Mouse (Mus musculus): ENCODE results near the gene Tent5c. TPM values are rescaled to one million over a fixed set of nuclear protein-coding genes. Genes with fewer than 3 reads are reported as not detected.

Gene Tent5c
- polyA plus RNA-seq, 1 experiment from 2014 or later = 2.9 TPM

GRCm38 (mm10) chr3:100507174-100507573 lies 18.1 kb upstream of the Tent5c start:
- Histone ChIP-seq H3K27ac (replicated peaks) (no peak overlapping the region), H3K9me3 (no peaks in the 10 kb centered on the region), H3K9ac (no peak overlapping the region), H3K27me3 (no peaks in the 10 kb centered on the region), H3K4me2 (no peak overlapping the region), H3K36me3 (no peaks in the 10 kb centered on the region), H3K4me1 (replicated peaks) (no peaks in the 10 kb centered on the region), H3K4me3 (no peak overlapping the region)
- ATAC-seq (ENCODE audit: low read depth) = no peak
- WGBS = 88% methylated on average over 4 of the region's 4 CpGs

DNA sequence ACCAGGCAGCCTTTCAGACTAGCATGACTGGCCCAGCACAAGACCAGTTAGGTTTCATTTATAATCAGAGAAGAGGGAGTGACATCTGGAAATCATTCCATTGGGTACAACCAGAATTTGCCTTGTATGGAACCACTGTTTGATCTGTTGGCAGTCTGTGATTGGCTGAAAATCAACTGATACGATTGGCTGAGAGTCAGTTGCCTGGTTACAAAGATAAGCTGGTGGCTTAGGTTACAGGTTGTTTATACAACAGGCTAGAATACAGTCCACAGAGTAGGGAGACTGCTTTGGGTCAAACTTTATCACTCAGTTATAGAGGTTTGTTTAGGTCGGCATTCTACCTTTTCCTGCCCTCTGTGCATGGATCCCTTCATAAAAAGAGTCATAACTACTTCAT lies 17.6 kb upstream of the Tent5c start:
- Histone ChIP-seq H3K9ac (no peak overlapping the region), H3K4me2 (no peak overlapping the region), H3K27me3 (no peaks in the 10 kb centered on the region), H3K4me3 (no peak overlapping the region), H3K36me3 (no peaks in the 10 kb centered on the region), H3K9me3 (no peaks in the 10 kb centered on the region), H3K4me1 (replicated peaks) (no peaks in the 10 kb centered on the region), H3K27ac (replicated peaks) (no peak overlapping the region)
- no peak for ATAC-seq (ENCODE audit: low read depth)
- 77% methylated on average over 2 of the region's 2 CpGs for WGBS

DNA sequence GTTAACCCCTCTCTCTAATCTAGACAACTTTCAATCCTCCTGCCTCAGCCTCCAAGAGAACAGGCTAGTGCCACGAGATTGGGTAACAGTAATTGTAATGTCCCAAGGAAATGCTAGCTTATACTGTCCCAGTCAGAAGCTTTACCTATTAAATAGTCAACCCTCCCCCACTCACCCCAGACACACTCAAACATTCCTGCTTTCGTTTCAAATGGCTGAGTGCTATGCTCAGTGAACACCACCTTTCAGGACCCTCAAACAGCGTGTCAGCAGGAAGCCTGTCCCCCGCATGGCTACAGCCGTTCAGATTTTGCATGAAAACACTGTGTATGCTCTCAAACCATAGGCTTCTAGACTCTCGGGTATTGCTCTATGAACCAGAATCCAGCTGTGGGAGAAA lies 14.8 kb upstream of the Tent5c start:
- Histone ChIP-seq H3K4me2 (no peak overlapping the region), H3K27me3 (no peaks in the 10 kb centered on the region), H3K9ac (no peak overlapping the region), H3K27ac (replicated peaks) (no peak overlapping the region), H3K36me3 (no peaks in the 10 kb centered on the region), H3K4me1 (replicated peaks) (no peaks in the 10 kb centered on the region), H3K9me3 (no peaks in the 10 kb centered on the region), H3K4me3 (no peak overlapping the region)
- 79% methylated on average over 6 of the region's 6 CpGs for WGBS
- no peak for ATAC-seq (ENCODE audit: low read depth)

- H3K4me3 ChIP-seq = no peak overlapping the region
- H3K4me2 ChIP-seq = no peak overlapping the region
- no peak for ATAC-seq (ENCODE audit: low read depth)
- no peak overlapping the region for H3K27ac ChIP-seq (replicated peaks)
- H3K9ac ChIP-seq = no peak overlapping the region
- H3K36me3 ChIP-seq = no peaks in the 10 kb centered on the region
- H3K9me3 ChIP-seq = no peaks in the 10 kb centered on the region
- H3K27me3 ChIP-seq = no peaks in the 10 kb centered on the region
- 89% methylated on average over 6 of the region's 6 CpGs for WGBS
- H3K4me1 ChIP-seq (replicated peaks) = no peaks in the 10 kb centered on the region
Observed at GRCm38 (mm10) chr3:100502516-100502915, 13.4 kb upstream of the Tent5c start.

DNA sequence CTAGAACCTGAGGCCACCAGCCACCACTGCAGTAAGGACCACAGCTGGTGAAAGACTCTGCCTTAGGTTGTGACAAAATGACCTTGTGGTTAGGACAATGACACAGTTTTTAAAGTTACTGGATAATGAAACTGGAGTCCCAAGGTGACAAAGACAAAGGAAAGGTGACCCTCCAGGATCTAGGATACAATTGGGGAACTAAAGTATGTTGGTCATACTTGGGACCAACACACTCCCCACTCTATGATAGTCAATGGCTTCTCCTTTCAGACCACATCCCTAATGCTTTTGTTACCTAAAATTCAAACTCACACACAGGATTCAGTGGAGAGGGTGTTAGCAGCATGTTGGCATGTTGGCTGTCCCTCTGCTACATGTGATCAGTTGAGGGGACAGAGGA lies 12.8 kb upstream of the Tent5c start:
- no peak overlapping the region for H3K4me2 ChIP-seq
- no peak for ATAC-seq (ENCODE audit: low read depth)
- H3K4me3 ChIP-seq = no peak overlapping the region
- no peaks in the 10 kb centered on the region for H3K9me3 ChIP-seq
- H3K36me3 ChIP-seq = no peaks in the 10 kb centered on the region
- H3K27me3 ChIP-seq = no peaks in the 10 kb centered on the region
- no peak overlapping the region for H3K27ac ChIP-seq (replicated peaks)
- H3K9ac ChIP-seq = no peak overlapping the region
- no peaks in the 10 kb centered on the region for H3K4me1 ChIP-seq (replicated peaks)

- Histone ChIP-seq H3K4me3 (no peak overlapping the region), H3K36me3 (no peaks in the 10 kb centered on the region), H3K27me3 (peaks cover 3% of the 10 kb centered on the region; the same call in 1 of the 2 replicates), H3K27ac (replicated peaks) (no peak overlapping the region), H3K9ac (no peak overlapping the region), H3K4me2 (no peak overlapping the region), H3K9me3 (no peaks in the 10 kb centered on the region), H3K4me1 (replicated peaks) (no peaks in the 10 kb centered on the region)
- WGBS = 76% methylated on average over 3 of the region's 3 CpGs
- ATAC-seq (ENCODE audit: low read depth) = no peak
Observed at GRCm38 (mm10) chr3:100496081-100496480, 7.0 kb upstream of the Tent5c start.

GRCm38 (mm10) chr3:100495456-100495855 lies 6.3 kb upstream of the Tent5c start:
- Histone ChIP-seq H3K4me1 (replicated peaks) (no peaks in the 10 kb centered on the region), H3K4me3 (no peak overlapping the region), H3K9me3 (no peaks in the 10 kb centered on the region), H3K27me3 (peaks cover 9% of the 10 kb centered on the region), H3K36me3 (no peaks in the 10 kb centered on the region), H3K4me2 (no peak overlapping the region), H3K9ac (no peak overlapping the region), H3K27ac (replicated peaks) (no peak overlapping the region)
- 95% methylated on average over 16 of the region's 16 CpGs for WGBS
- no peak for ATAC-seq (ENCODE audit: low read depth)

DNA sequence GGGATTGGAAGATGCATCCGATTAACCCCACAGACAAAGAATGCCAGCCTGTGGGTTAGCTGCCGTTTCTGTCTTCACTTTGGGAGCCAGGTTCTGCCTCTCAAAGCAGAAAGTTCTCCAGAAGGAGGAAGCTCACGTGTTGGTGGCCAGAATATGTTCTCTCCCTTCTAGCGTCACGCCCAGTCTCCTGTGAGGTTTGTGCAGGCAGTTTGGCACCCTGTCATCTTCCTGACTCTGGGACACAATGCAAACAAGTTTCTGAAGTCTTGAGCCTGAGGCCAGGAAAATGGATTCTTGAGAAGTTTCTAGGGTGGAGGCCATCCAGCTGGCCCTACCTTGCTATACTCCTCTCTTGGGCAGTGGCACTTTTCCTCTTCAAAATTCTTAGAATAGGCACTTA lies 5.8 kb upstream of the Tent5c start:
- Histone ChIP-seq H3K36me3 (no peaks in the 10 kb centered on the region), H3K9me3 (no peaks in the 10 kb centered on the region), H3K27me3 (peaks cover 14% of the 10 kb centered on the region), H3K4me3 (no peak overlapping the region), H3K9ac (no peak overlapping the region), H3K4me2 (no peak overlapping the region), H3K4me1 (replicated peaks) (peaks cover 5% of the 10 kb centered on the region), H3K27ac (replicated peaks) (no peak overlapping the region)
- ATAC-seq (ENCODE audit: low read depth) = no peak
- WGBS = 89% methylated on average over 5 of the region's 5 CpGs

DNA sequence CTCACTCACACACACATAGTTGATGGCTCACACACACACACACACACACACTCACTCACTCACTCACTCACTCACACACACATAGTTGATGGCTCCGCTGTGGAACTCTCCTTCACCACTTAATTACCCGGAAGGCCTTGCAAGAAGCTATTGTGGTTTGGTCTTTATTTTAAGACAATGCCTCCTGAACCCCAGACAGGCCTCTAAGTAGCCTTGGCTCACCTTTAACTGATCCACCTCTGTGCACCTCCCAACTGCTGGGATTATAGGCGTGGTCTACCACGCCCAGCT lies 831 bp upstream of the Tent5c start:
- peak overlapping the region; percentile 68 for H3K4me3 ChIP-seq
- peaks cover 55% of the 10 kb centered on the region for H3K27me3 ChIP-seq
- H3K4me2 ChIP-seq = peak overlapping the region; percentile 95
- peaks cover 25% of the 10 kb centered on the region for H3K4me1 ChIP-seq (replicated peaks)
- H3K36me3 ChIP-seq = no peaks in the 10 kb centered on the region
- no peaks in the 10 kb centered on the region for H3K9me3 ChIP-seq
- peak overlapping the region; percentile 63; the same call in 1 of the 2 replicates for H3K9ac ChIP-seq
- no peak overlapping the region for H3K27ac ChIP-seq (replicated peaks)
- WGBS = 21% methylated on average over 4 of the region's 4 CpGs
- ATAC-seq (ENCODE audit: low read depth) = 0 out of 2 replicates have a peak, but pooled peaks have one; percentile 1

- ATAC-seq (ENCODE audit: low read depth) = peak; percentile 52
- WGBS = under 1% methylated on average over 65 of the region's 66 CpGs
- Histone ChIP-seq H3K4me3 (peak overlapping the region; percentile 68), H3K4me2 (peak overlapping the region; percentile 95), H3K9ac (peak overlapping the region; percentile 63), H3K27ac (replicated peaks) (no peak overlapping the region), H3K4me1 (replicated peaks) (peaks cover 25% of the 10 kb centered on the region), H3K36me3 (no peaks in the 10 kb centered on the region), H3K27me3 (peaks cover 56% of the 10 kb centered on the region), H3K9me3 (no peaks in the 10 kb centered on the region)
Observed at GRCm38 (mm10) chr3:100488251-100489132, 632 bp downstream of the Tent5c start.

GRCm38 (mm10) chr3:100487046-100487445 lies 2.1 kb downstream of the Tent5c start:
- no peak overlapping the region for H3K4me2 ChIP-seq
- no peak overlapping the region for H3K9ac ChIP-seq
- H3K27me3 ChIP-seq = peaks cover 56% of the 10 kb centered on the region
- no peak for ATAC-seq (ENCODE audit: low read depth)
- no peaks in the 10 kb centered on the region for H3K36me3 ChIP-seq
- 76% methylated on average over 2 of the region's 2 CpGs for WGBS
- no peak overlapping the region for H3K4me3 ChIP-seq
- no peak overlapping the region for H3K27ac ChIP-seq (replicated peaks)
- H3K4me1 ChIP-seq (replicated peaks) = peaks cover 25% of the 10 kb centered on the region
- no peaks in the 10 kb centered on the region for H3K9me3 ChIP-seq

- no peaks in the 10 kb centered on the region for H3K36me3 ChIP-seq
- no peak overlapping the region for H3K9ac ChIP-seq
- H3K27ac ChIP-seq (replicated peaks) = no peak overlapping the region
- no peak overlapping the region for H3K4me2 ChIP-seq
- WGBS = 58% methylated on average over 11 of the region's 11 CpGs
- no peaks in the 10 kb centered on the region for H3K9me3 ChIP-seq
- no peak overlapping the region for H3K4me3 ChIP-seq
- no peak for ATAC-seq (ENCODE audit: low read depth)
- peaks cover 48% of the 10 kb centered on the region for H3K27me3 ChIP-seq
- peaks cover 25% of the 10 kb centered on the region for H3K4me1 ChIP-seq (replicated peaks)
Observed at GRCm38 (mm10) chr3:100485390-100486132, 3.6 kb downstream of the Tent5c start.
